Mouse (Mus musculus) heart, postnatal 0 days (tissue): Measurements from ENCODE around the gene Ifit2.

ENCODE experiments used
- CTCF ChIP-seq: IDR thresholded peaks from 2 replicates; pipeline ENCODE4 v1.5.1; 2016; ENCODE audit warnings: antibody characterized with exemption, control low read depth, low read depth
- EP300 ChIP-seq: IDR thresholded peaks from 2 replicates; pipeline ENCODE4 v1.6.1; 2016; ENCODE audit warnings: antibody characterized with exemption, low read depth

DNA sequence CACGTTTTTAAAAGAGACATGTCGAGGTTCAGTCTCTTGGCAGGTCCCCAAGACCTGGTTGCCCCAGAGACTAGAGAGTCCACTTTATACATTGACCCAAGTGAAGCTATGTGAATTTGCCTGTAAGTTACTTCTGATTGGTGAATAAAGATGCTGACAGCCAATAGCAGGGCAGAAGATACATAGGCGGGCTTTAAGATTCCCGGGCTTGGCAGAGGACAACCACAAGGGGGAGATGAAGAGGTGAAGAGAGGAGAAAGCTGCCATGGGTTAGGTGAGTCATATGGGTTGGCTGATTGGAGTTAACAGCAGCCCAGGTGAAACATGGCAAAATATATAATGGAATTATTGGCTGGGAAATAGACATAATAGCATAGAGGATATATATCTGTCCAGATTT, 49.7 kb upstream of the Ifit2 start:
- TF ChIP-seq CTCF = peak; percentile 67
- no peak for TF ChIP-seq EP300
